Mouse (Mus musculus): ENCODE results near the gene Ero1l. TPM values are rescaled to one million over a fixed set of nuclear protein-coding genes. Genes with fewer than 3 reads are reported as not detected.
A peak's percentile ranks its signal among the peaks of the same experiment; 100 is the strongest.

Gene Ero1l
- total and polyA plus RNA-seq, 2 experiments from 2014 or later, result 15.7 to 25.7 TPM

DNA sequence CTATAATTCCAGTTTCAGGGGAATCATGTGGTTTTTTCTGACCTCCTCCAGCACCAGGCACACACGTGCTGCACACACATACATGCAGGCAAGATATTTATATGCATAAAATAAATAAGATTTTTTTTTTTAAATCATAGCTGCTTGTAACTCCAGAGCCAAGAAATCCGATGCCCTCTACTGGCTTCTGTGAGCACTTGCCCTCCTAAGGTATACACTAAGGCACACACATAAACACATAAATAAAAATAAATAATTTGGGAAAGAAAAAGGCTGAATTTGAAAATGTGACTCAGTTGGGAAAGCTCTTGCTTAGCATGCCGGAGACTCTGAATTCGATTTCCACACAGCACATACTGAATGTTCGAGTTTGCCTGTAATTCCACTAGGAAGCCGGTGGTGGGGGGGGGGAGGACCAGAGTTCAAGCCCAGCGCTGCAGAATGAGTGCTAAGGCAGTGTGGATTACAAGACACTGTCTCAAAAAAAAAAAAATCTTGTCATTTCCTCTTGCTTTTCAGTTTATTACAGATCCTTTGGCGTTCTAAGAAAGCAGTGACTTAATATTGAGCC, 10.5 kb upstream of the Ero1l start:
- ATAC-seq (peak; percentile 14; the same call in 1 of the 2 replicates), DNase-seq (ENCODE audit: low spot score) (peak; percentile 45)
- no peaks in the 10 kb centered on the region for H3K9me3 ChIP-seq (ENCODE audit: low read length)
- H3K27ac ChIP-seq, result no peak overlapping the region
- H3K4me1 ChIP-seq (ENCODE audit: insufficient read depth, low read length), result no peaks in the 10 kb centered on the region
- WGBS, result 9% methylated on average over 8 of the region's 8 CpGs
- H3K36me3 ChIP-seq (ENCODE audit: insufficient read depth, low read length), result peaks cover 15% of the 10 kb centered on the region; the same call in 1 of the 2 replicates
- no peaks in the 10 kb centered on the region for H3K27me3 ChIP-seq (ENCODE audit: insufficient read depth, low read length)
- H3K4me2 ChIP-seq (ENCODE audit: low read depth, low read length), result peak overlapping the region; percentile 51
- no peak for TF ChIP-seq CTCF (IDR thresholded peaks at IDR 0.05; ENCODE audit: low read depth)
- peak overlapping the region; percentile 94 for H3K9ac ChIP-seq (replicated peaks; ENCODE audit: low read length)
- peak overlapping the region; percentile 97 for H3K4me3 ChIP-seq (ENCODE audit: low read length)

DNA sequence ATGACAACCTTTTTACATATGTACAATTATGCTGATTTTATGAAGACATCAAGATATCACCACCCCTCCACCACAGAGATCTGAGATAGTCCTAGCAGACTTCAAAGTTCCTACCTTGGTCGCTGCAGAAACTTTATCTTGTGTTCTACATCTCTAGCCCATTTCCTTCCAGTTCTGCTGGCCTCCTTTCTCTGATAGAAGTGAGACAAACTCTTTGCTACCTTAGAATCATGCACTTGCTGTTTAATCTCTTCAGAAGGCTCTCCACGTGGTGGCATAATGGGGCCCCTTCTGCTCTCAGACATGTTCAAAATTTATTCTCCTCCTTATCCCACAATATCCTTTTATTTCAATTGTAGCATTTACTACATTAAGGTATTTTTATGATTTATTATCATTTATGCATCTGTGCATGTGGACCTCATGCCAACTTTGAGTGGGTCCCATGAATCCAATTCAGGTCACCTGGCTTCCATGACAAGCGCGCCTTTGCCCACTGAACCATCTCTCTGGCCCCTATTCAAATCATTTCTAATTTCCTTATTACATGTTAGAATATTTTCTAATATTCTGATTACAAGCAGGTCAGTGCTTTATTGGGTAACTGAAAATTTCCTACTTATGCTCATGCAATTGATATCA, 9.6 kb upstream of the Ero1l start:
- peaks cover 15% of the 10 kb centered on the region; the same call in 1 of the 2 replicates for H3K36me3 ChIP-seq (ENCODE audit: insufficient read depth, low read length)
- no peak overlapping the region for H3K27ac ChIP-seq
- H3K27me3 ChIP-seq (ENCODE audit: insufficient read depth, low read length), result no peaks in the 10 kb centered on the region
- no peak for TF ChIP-seq CTCF (IDR thresholded peaks at IDR 0.05; ENCODE audit: low read depth)
- no peaks in the 10 kb centered on the region for H3K4me1 ChIP-seq (ENCODE audit: insufficient read depth, low read length)
- no peak overlapping the region for H3K9ac ChIP-seq (replicated peaks; ENCODE audit: low read length)
- H3K9me3 ChIP-seq (ENCODE audit: low read length), result no peaks in the 10 kb centered on the region
- 90% methylated on average over 4 of the region's 4 CpGs for WGBS
- H3K4me2 ChIP-seq (ENCODE audit: low read depth, low read length), result no peak overlapping the region
- ATAC-seq (no peak), DNase-seq (ENCODE audit: low spot score) (no peak)
- H3K4me3 ChIP-seq (ENCODE audit: low read length), result no peak overlapping the region

- 0 out of 2 replicates have a peak, but pooled peaks have one; percentile 1 for TF ChIP-seq CTCF (IDR thresholded peaks at IDR 0.05; ENCODE audit: low read depth)
- Histone ChIP-seq H3K27ac (no peak overlapping the region), H3K4me1 (ENCODE audit: insufficient read depth, low read length) (no peaks in the 10 kb centered on the region), H3K4me3 (ENCODE audit: low read length) (no peak overlapping the region), H3K4me2 (ENCODE audit: low read depth, low read length) (no peak overlapping the region), H3K36me3 (ENCODE audit: insufficient read depth, low read length) (no peaks in the 10 kb centered on the region), H3K27me3 (ENCODE audit: insufficient read depth, low read length) (no peaks in the 10 kb centered on the region), H3K9me3 (ENCODE audit: low read length) (no peaks in the 10 kb centered on the region), H3K9ac (replicated peaks; ENCODE audit: low read length) (no peak overlapping the region)
- ATAC-seq, result peak; percentile 0; the same call in 1 of the 2 replicates
- DNase-seq (ENCODE audit: low spot score), result peak; percentile 72
These were observed 6.9 kb upstream of the Ero1l start for GRCm38 (mm10) chr14:45325471-45325870.

GRCm38 (mm10) chr14:45323320-45323719, 4.7 kb upstream of the Ero1l start:
- no peak overlapping the region for H3K27ac ChIP-seq
- ATAC-seq (no peak), DNase-seq (ENCODE audit: low spot score) (no peak)
- H3K36me3 ChIP-seq (ENCODE audit: insufficient read depth, low read length), result no peaks in the 10 kb centered on the region
- 84% methylated on average over 3 of the region's 3 CpGs for WGBS
- no peak overlapping the region for H3K9ac ChIP-seq (replicated peaks; ENCODE audit: low read length)
- no peak for TF ChIP-seq CTCF (IDR thresholded peaks at IDR 0.05; ENCODE audit: low read depth)
- H3K4me2 ChIP-seq (ENCODE audit: low read depth, low read length), result no peak overlapping the region
- no peaks in the 10 kb centered on the region for H3K4me1 ChIP-seq (ENCODE audit: insufficient read depth, low read length)
- no peaks in the 10 kb centered on the region for H3K27me3 ChIP-seq (ENCODE audit: insufficient read depth, low read length)
- no peaks in the 10 kb centered on the region for H3K9me3 ChIP-seq (ENCODE audit: low read length)
- no peak overlapping the region for H3K4me3 ChIP-seq (ENCODE audit: low read length)

DNA sequence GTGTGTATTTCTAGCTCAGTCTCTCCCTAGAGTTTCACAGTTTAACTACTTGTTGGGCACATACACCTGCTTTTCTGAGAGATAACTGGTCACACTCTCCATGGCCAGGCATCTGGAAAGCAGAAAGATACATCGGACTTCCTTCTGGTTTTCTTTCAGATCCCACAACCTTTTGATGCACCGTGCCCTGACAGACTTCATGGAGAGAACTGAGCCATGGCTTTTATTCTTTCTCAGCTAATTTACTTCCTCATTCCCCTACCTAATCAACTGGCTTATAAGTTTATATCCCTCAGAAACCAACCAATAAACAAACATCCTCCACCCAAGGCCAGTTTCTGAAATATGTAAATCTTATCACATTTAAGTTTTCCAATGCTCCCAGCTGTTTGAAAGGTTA, 3.9 kb upstream of the Ero1l start:
- no peak overlapping the region for H3K9ac ChIP-seq (replicated peaks; ENCODE audit: low read length)

GRCm38 (mm10) chr14:45321622-45322021, 3.1 kb upstream of the Ero1l start:
- no peak overlapping the region for H3K4me2 ChIP-seq (ENCODE audit: low read depth, low read length)
- TF ChIP-seq CTCF (IDR thresholded peaks at IDR 0.05; ENCODE audit: low read depth), result no peak
- H3K9me3 ChIP-seq (ENCODE audit: low read length), result no peaks in the 10 kb centered on the region
- no peak for DNase-seq (ENCODE audit: low spot score)
- H3K4me1 ChIP-seq (ENCODE audit: insufficient read depth, low read length), result peaks cover 6% of the 10 kb centered on the region; the same call in 1 of the 2 replicates
- H3K36me3 ChIP-seq (ENCODE audit: insufficient read depth, low read length), result no peaks in the 10 kb centered on the region
- H3K4me3 ChIP-seq (ENCODE audit: low read length), result no peak overlapping the region
- no peaks in the 10 kb centered on the region for H3K27me3 ChIP-seq (ENCODE audit: insufficient read depth, low read length)
- no peak overlapping the region for H3K27ac ChIP-seq
- no peak for ATAC-seq
- 80% methylated on average over 5 of the region's 5 CpGs for WGBS
- no peak overlapping the region for H3K9ac ChIP-seq (replicated peaks; ENCODE audit: low read length)

More for the DNA sequence above, 3.9 kb upstream of the Ero1l start:
- Histone ChIP-seq H3K36me3 (ENCODE audit: insufficient read depth, low read length) (no peaks in the 10 kb centered on the region), H3K4me3 (ENCODE audit: low read length) (no peak overlapping the region), H3K9me3 (ENCODE audit: low read length) (no peaks in the 10 kb centered on the region), H3K4me1 (ENCODE audit: insufficient read depth, low read length) (peaks cover 1% of the 10 kb centered on the region; the same call in 1 of the 2 replicates), H3K4me2 (ENCODE audit: low read depth, low read length) (no peak overlapping the region), H3K27ac (no peak overlapping the region), H3K27me3 (ENCODE audit: insufficient read depth, low read length) (no peaks in the 10 kb centered on the region)
- no peak for DNase-seq (ENCODE audit: low spot score)
- ATAC-seq, result no peak
- TF ChIP-seq CTCF (IDR thresholded peaks at IDR 0.05; ENCODE audit: low read depth), result no peak
- WGBS, result 89% methylated on average over 2 of the region's 2 CpGs

DNA sequence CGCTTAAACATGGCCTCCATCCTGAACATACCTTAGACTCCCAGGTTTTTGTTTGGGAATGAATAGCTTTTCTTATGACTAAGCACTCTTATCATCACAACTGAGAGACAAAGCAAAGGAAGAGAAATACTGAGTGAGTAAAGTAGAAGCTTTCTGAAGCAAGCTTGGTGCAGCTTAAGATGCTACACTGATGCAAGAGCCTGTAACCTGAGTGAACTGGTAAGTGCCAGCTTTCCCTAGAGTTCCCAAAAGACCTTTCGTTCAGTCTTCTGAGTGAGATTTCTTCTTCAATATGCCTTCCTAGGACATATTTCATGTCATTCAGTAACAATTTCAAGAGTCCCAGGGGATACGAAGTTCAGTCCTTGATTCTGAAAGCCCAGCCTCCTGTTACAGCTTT, 2.5 kb upstream of the Ero1l start:
- no peak overlapping the region for H3K27ac ChIP-seq
- WGBS, result 88% methylated on average over 3 of the region's 3 CpGs
- no peak for ATAC-seq
- no peak overlapping the region for H3K4me3 ChIP-seq (ENCODE audit: low read length)
- no peak overlapping the region for H3K9ac ChIP-seq (replicated peaks; ENCODE audit: low read length)
- no peak for DNase-seq (ENCODE audit: low spot score)
- H3K4me2 ChIP-seq (ENCODE audit: low read depth, low read length), result no peak overlapping the region
- peaks cover 6% of the 10 kb centered on the region; the same call in 1 of the 2 replicates for H3K4me1 ChIP-seq (ENCODE audit: insufficient read depth, low read length)
- H3K9me3 ChIP-seq (ENCODE audit: low read length), result no peaks in the 10 kb centered on the region
- no peak for TF ChIP-seq CTCF (IDR thresholded peaks at IDR 0.05; ENCODE audit: low read depth)
- no peaks in the 10 kb centered on the region for H3K27me3 ChIP-seq (ENCODE audit: insufficient read depth, low read length)
- no peaks in the 10 kb centered on the region for H3K36me3 ChIP-seq (ENCODE audit: insufficient read depth, low read length)
